Mouse (Mus musculus) forebrain, postnatal 0 days (tissue): ENCODE results near the gene Scgb2b19. TPM values are rescaled to one million over a fixed set of nuclear protein-coding genes. Genes with fewer than 3 reads are reported as not detected.
"Not testable (repeated sequence)": the region's sequence is repeated elsewhere in the genome, so short reads cannot be mapped to it uniquely, and the experiment has no call there.

Experiments
- ATAC-seq: fragments of 200-750 bp; cut with Nextera tagmentation; 2 replicates; pipeline ENCODE4 v1.8.0; 2017; ENCODE audit warnings: mild to moderate bottlenecking, moderate library complexity
- DNase-seq: peaks from one replicate; pipeline ENCODE4 v3.0.0-alpha.2; 2015
- H3K27ac ChIP-seq: fragments of 300-500 bp; sonication (generic); 2 replicates; pipeline ENCODE4 v1.5.1; 2014; ENCODE audit warnings: low read depth, mild to moderate bottlenecking, antibody characterized with exemption, low read length, moderate library complexity, mixed read lengths
- H3K27me3 ChIP-seq: fragments of 300-500 bp; sonication (generic); 2 replicates; pipeline ENCODE4 v1.6.1; 2014; ENCODE audit warnings: mild to moderate bottlenecking, low read length, mixed read lengths; ENCODE audit not compliant: insufficient read depth
- H3K36me3 ChIP-seq: fragments of 300-500 bp; sonication (generic); 2 replicates; pipeline ENCODE4 v1.6.1; 2014; ENCODE audit warnings: mild to moderate bottlenecking, moderate library complexity; ENCODE audit not compliant: insufficient read depth
- H3K4me1 ChIP-seq: fragments of 300-500 bp; sonication (generic); 2 replicates; pipeline ENCODE4 v1.6.1; 2014; ENCODE audit warnings: antibody characterized with exemption; ENCODE audit not compliant: insufficient read depth
- H3K4me2 ChIP-seq: fragments of 300-500 bp; sonication (generic); 2 replicates; pipeline ENCODE4 v1.6.1; 2014; ENCODE audit warnings: low read depth, mild to moderate bottlenecking, moderate library complexity
- H3K4me3 ChIP-seq: fragments of 300-500 bp; sonication (generic); 2 replicates; pipeline ENCODE4 v1.5.1; 2014; ENCODE audit warnings: low read depth, low read length, mixed read lengths
- H3K9ac ChIP-seq: fragments of 300-500 bp; sonication (generic); 2 replicates; pipeline ENCODE4 v1.6.1; 2014; ENCODE audit warnings: mild to moderate bottlenecking
- H3K9me3 ChIP-seq: fragments of 300-500 bp; sonication (generic); 2 replicates; pipeline ENCODE4 v1.6.1; 2016; ENCODE audit warnings: low read length
- WGBS: fragments of 180-500 bp; shearing (Covaris S2); extraction: QIAGEN DNeasy Blood & Tissue Kit; methylation state at CpG from one replicate; pipeline ENCODE4 v1.1.7; 2014; 5-methylcytosine and 5-hydroxymethylcytosine counted together
- polyA plus RNA-seq: library from polyadenylated mRNA; unstranded; fragments of >200 nt; fragmentation: Nextera tagmentation; extraction: Ambion mirVana; gene quantifications from 2 replicates; pipeline ENCODE4 v1.2.1, GENCODE M21; 2015
- total RNA-seq: library from RNA; depleted of rRNA; stranded (reverse); fragments of >200 nt; gene quantifications from 2 replicates; pipeline ENCODE4 v1.2.3, GENCODE M21; 2014; rRNA removed

Gene Scgb2b19
- not detected in 2 replicates for total RNA-seq
- not detected in 2 replicates for polyA plus RNA-seq

DNA sequence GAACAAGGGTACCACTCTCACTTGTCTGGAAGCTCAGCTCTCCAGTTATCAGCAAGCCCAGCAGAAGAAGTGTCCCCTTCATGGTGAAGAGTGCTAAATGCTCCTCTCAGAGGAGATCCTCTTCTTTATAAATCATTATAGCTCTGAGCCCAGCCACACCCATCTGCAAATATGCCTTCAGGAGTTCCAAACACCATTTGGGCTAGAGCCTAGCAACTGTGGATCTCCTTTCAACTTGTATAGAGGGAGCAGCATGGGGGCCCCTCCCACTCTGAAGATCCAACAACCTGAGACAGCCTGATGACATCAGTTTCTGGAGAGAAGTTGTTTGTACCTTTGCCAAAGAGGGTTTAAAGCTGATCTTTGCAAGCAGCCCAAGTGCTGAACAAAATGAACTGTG lies at the start of gene Scgb2b19:
Gene Scgb2b19 (minus strand): TSS at position 101 of the 400 bp plus-strand sequence.
- H3K9me3 ChIP-seq, H3K27ac ChIP-seq, ATAC-seq, H3K36me3 ChIP-seq, H3K9ac ChIP-seq, H3K4me2 ChIP-seq, H3K27me3 ChIP-seq, H3K4me3 ChIP-seq, DNase-seq, H3K4me1 ChIP-seq: not testable (repeated sequence)

DNA sequence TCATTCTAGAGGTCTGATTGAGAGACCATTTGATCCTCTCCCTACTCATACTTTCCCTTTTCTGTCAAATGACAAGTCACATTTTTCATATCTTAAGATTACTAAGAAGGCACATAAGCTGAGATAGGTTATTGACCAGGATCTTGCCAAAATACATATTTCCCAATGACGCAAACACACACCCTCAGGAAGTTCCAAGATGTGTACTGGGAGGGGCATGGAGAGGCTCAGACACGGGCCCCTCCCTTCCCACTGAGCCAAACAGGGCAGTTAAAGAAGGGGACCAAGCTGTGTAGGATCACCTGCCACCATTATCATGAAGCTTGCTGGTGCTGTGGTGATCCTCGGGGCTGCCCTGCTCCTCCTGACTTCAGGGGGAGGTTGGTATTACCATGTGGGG lies 6.9 kb upstream of the Scgb2b19 start, which contains the start of gene Scgb1b19:
Gene Scgb1b19 (plus strand): TSS at position 301 of the 400 bp plus-strand sequence.
- ATAC-seq, H3K4me3 ChIP-seq, H3K9ac ChIP-seq, H3K4me2 ChIP-seq, H3K27me3 ChIP-seq, H3K27ac ChIP-seq, H3K4me1 ChIP-seq, DNase-seq, H3K9me3 ChIP-seq, H3K36me3 ChIP-seq: not testable (repeated sequence)
- WGBS: 83% methylated on average over 1 of the region's 3 CpGs

Other genes with a start within 250 kb of the Scgb2b19 start
- not detected in 2 replicates for gene Scgb2b17, start 223.8 kb downstream of the Scgb2b19 start, total RNA-seq
- not detected in 2 replicates for gene Scgb2b17, start 223.8 kb downstream of the Scgb2b19 start, polyA plus RNA-seq
- not detected in 2 replicates for gene Scgb1b17, start 216.9 kb downstream of the Scgb2b19 start, total RNA-seq
- not detected in 2 replicates for gene Scgb1b17, start 216.9 kb downstream of the Scgb2b19 start, polyA plus RNA-seq
- not detected in 2 replicates for gene Scgb2b18, start 106.5 kb downstream of the Scgb2b19 start, total RNA-seq
- gene Scgb2b18, start 106.5 kb downstream of the Scgb2b19 start, polyA plus RNA-seq: not detected in 2 replicates
- not detected in 2 replicates for gene Scgb1b18, start 94.8 kb downstream of the Scgb2b19 start, total RNA-seq
- gene Scgb1b18, start 94.8 kb downstream of the Scgb2b19 start, polyA plus RNA-seq: not detected in 2 replicates
- not detected in 2 replicates for gene Scgb1b19, start 7.0 kb upstream of the Scgb2b19 start, total RNA-seq
- gene Scgb1b19, start 7.0 kb upstream of the Scgb2b19 start, polyA plus RNA-seq: not detected in 2 replicates
- not detected in 2 replicates for gene Scgb2b20, start 86.0 kb upstream of the Scgb2b19 start, total RNA-seq
- gene Scgb2b20, start 86.0 kb upstream of the Scgb2b19 start, polyA plus RNA-seq: not detected in 2 replicates
- not detected in 2 replicates for gene Scgb1b20, start 92.9 kb upstream of the Scgb2b19 start, total RNA-seq
- gene Scgb1b20, start 92.9 kb upstream of the Scgb2b19 start, polyA plus RNA-seq: not detected in 2 replicates
- gene Scgb2b21, start 240.1 kb upstream of the Scgb2b19 start, total RNA-seq: not detected in 2 replicates
- gene Scgb2b21, start 240.1 kb upstream of the Scgb2b19 start, polyA plus RNA-seq: not detected in 2 replicates